Mouse (Mus musculus): ENCODE measurements at regions not wholly inside any gene's neighbourhood (a gene's known extent, or its start where the extent isn't known, plus 50 kb on each side); places are given as distances from the start of the nearest gene placed in this dataset.

DNA sequence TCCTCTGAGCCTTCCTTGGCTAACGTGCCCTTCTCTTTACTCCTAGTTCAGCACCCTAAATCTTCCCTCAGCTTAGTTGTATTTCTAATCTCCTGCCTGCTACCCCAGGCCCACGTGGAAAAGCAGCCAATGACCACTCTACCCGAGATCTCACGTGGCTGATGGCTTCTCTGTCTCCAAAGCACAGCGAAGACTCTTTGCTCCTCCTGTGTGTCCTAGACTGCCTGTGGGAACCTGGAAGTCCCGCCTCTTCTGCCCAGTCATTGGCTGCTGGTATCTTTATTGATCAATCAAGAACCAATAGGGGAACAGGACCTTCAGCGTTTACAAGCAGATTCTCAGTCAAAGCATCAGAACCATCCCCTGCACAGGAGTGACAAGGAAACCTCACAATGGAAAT lies 54.8 kb downstream of the Gm19935 start:
- H3K4me1 ChIP-seq, result peaks cover 22% of the 10 kb centered on the region
- no peak overlapping the region for H3K4me2 ChIP-seq
- peaks cover 4% of the 10 kb centered on the region; the same call in 1 of the 2 replicates for H3K9me3 ChIP-seq (replicated peaks)
- WGBS, result 78% methylated on average over 7 of the region's 7 CpGs
- no peak overlapping the region for H3K4me3 ChIP-seq
- H3K27ac ChIP-seq, result no peak overlapping the region
- no peak for ATAC-seq
- H3K36me3 ChIP-seq (ENCODE audit: poor library complexity, severe bottlenecking), result no peaks in the 10 kb centered on the region
- H3K27me3 ChIP-seq, result no peaks in the 10 kb centered on the region
- H3K9ac ChIP-seq, result no peak overlapping the region

GRCm38 (mm10) chr8:90761947-90762346 lies 55.2 kb downstream of the Gm19935 start:
- Histone ChIP-seq H3K4me3 (no peak overlapping the region), H3K9ac (no peak overlapping the region), H3K4me2 (no peak overlapping the region), H3K27me3 (no peaks in the 10 kb centered on the region), H3K9me3 (replicated peaks) (peaks cover 4% of the 10 kb centered on the region; the same call in 1 of the 2 replicates), H3K4me1 (peaks cover 22% of the 10 kb centered on the region), H3K27ac (no peak overlapping the region), H3K36me3 (ENCODE audit: poor library complexity, severe bottlenecking) (no peaks in the 10 kb centered on the region)
- 44% methylated on average over 5 of the region's 5 CpGs for WGBS
- ATAC-seq, result peak; percentile 27; the same call in 1 of the 2 replicates

- Histone ChIP-seq H3K4me2 (no peak overlapping the region), H3K27ac (no peak overlapping the region), H3K36me3 (ENCODE audit: poor library complexity, severe bottlenecking) (no peaks in the 10 kb centered on the region), H3K27me3 (no peaks in the 10 kb centered on the region), H3K9ac (no peak overlapping the region), H3K4me1 (peaks cover 22% of the 10 kb centered on the region), H3K9me3 (replicated peaks) (peaks cover 4% of the 10 kb centered on the region; the same call in 1 of the 2 replicates), H3K4me3 (no peak overlapping the region)
- WGBS, result 24% methylated on average over 4 of the region's 4 CpGs
- ATAC-seq, result peak; percentile 82
Observed at GRCm38 (mm10) chr8:90761446-90761845, 55.7 kb downstream of the Gm19935 start.

DNA sequence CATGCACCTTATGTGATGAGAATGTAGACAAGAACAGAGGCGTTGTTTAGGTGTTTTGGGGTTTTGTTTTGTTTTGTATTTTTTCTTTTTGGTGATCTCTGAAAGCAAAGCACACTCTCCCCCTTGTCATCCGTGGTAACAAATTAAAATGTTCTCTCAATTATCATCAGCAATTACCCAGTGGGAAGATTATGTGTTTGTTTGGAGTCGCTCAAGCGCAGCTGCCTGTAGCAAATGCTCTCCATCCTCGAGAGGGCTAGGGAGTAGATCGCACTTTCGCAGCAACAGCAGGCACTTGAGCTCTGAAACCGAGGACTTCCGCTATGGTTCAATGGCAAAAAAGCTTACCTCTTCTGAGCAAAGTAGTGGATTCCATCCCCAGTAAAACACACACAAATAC lies 57.7 kb downstream of the Gm19935 start:
- Histone ChIP-seq H3K9ac (no peak overlapping the region), H3K9me3 (replicated peaks) (peaks cover 4% of the 10 kb centered on the region; the same call in 1 of the 2 replicates), H3K4me3 (no peak overlapping the region), H3K27me3 (no peaks in the 10 kb centered on the region), H3K27ac (no peak overlapping the region), H3K36me3 (ENCODE audit: poor library complexity, severe bottlenecking) (no peaks in the 10 kb centered on the region), H3K4me2 (no peak overlapping the region), H3K4me1 (peaks cover 22% of the 10 kb centered on the region)
- WGBS, result 31% methylated on average over 9 of the region's 9 CpGs
- ATAC-seq, result no peak

- WGBS, result 84% methylated on average over 4 of the region's 4 CpGs
- ATAC-seq, result no peak
- H3K9ac ChIP-seq, result no peak overlapping the region
- H3K4me3 ChIP-seq, result no peak overlapping the region
- H3K4me2 ChIP-seq, result no peak overlapping the region
- H3K36me3 ChIP-seq (ENCODE audit: poor library complexity, severe bottlenecking), result no peaks in the 10 kb centered on the region
- H3K27ac ChIP-seq, result no peak overlapping the region
- H3K27me3 ChIP-seq, result no peaks in the 10 kb centered on the region
- peaks cover 10% of the 10 kb centered on the region for H3K4me1 ChIP-seq
- H3K9me3 ChIP-seq (replicated peaks), result no peaks in the 10 kb centered on the region
Observed at GRCm38 (mm10) chr8:90755020-90755419, 62.2 kb downstream of the Gm19935 start.

DNA sequence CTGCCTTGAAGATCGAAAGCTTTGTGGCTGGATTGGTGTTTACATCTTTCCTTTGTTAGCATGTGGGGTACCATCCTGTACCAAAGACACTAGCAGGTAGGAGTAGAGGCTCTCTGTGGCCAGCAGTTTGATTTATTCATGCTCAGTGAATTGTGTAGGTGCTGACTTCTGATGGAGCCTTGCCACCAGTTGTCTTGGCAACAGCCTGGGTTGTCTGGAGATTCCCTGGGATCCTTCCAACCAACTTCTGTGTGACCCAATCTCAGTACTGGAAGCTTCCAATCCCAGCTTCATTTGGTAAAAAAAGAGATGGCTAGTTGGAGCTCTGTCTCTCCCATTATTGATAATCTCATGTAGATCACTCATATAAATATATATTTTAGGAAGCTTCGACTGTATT lies 73.6 kb downstream of the Gm19935 start:
- Histone ChIP-seq H3K27me3 (no peaks in the 10 kb centered on the region), H3K4me2 (no peak overlapping the region), H3K9me3 (replicated peaks) (no peaks in the 10 kb centered on the region), H3K4me3 (no peak overlapping the region), H3K4me1 (peaks cover 27% of the 10 kb centered on the region), H3K36me3 (ENCODE audit: poor library complexity, severe bottlenecking) (no peaks in the 10 kb centered on the region), H3K27ac (no peak overlapping the region), H3K9ac (no peak overlapping the region)
- ATAC-seq, result no peak
- 94% methylated on average over 2 of the region's 2 CpGs for WGBS

GRCm38 (mm10) chr8:90740963-90741733 lies 76.0 kb downstream of the Gm19935 start:
- WGBS, result 6% methylated on average over 9 of the region's 9 CpGs
- peak overlapping the region; percentile 27 for H3K4me2 ChIP-seq

DNA sequence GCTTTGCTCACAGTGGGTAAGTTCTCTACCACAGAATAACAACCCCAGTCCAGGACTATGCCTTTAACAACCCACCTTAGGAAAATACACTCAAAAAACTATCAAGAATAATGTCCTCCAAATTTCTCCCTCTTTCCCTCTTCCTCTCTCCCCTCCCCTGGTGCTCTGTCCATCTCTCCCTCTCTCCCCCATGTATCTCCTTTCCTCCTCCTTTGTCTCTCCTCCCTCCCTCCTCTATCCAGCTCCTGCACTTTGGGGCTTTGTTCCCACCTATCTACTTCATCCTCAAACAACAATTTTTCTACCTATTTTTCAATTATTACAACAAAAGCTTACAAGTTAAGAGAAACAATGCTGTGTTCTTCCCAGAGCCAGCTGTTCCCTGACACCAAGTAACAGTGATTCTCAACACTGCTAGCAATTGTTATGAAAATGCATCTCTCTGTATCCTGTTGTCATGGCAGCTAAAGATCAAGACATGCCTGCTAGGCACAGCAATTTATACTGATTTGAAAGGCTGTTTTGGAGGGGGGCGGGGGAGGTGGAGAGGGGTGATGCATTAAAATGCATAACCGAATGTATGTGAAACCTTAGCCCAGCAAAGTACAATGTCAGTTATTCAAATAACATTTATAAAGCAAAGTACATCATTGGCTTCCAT lies 76.8 kb downstream of the Gm19935 start:
- Histone ChIP-seq H3K9ac (no peak overlapping the region), H3K27me3 (no peaks in the 10 kb centered on the region), H3K4me1 (peaks cover 27% of the 10 kb centered on the region), H3K9me3 (replicated peaks) (no peaks in the 10 kb centered on the region), H3K4me2 (peak overlapping the region; percentile 27), H3K36me3 (ENCODE audit: poor library complexity, severe bottlenecking) (no peaks in the 10 kb centered on the region), H3K4me3 (no peak overlapping the region), H3K27ac (peak overlapping the region; percentile 90)
- ATAC-seq, result peak; percentile 84
- 11% methylated on average over 2 of the region's 2 CpGs for WGBS

More at GRCm38 (mm10) chr8:90740963-90741733, 76.0 kb downstream of the Gm19935 start:
- no peaks in the 10 kb centered on the region for H3K27me3 ChIP-seq
- H3K36me3 ChIP-seq (ENCODE audit: poor library complexity, severe bottlenecking), result no peaks in the 10 kb centered on the region
- no peaks in the 10 kb centered on the region for H3K9me3 ChIP-seq (replicated peaks)
- peak overlapping the region; percentile 90 for H3K27ac ChIP-seq
- H3K9ac ChIP-seq, result no peak overlapping the region
- peak; percentile 75 for ATAC-seq
- H3K4me3 ChIP-seq, result no peak overlapping the region
- H3K4me1 ChIP-seq, result peaks cover 27% of the 10 kb centered on the region

- Histone ChIP-seq H3K36me3 (ENCODE audit: poor library complexity, severe bottlenecking) (no peaks in the 10 kb centered on the region), H3K4me1 (no peaks in the 10 kb centered on the region), H3K27me3 (no peaks in the 10 kb centered on the region), H3K9ac (no peak overlapping the region), H3K27ac (no peak overlapping the region), H3K9me3 (replicated peaks) (no peaks in the 10 kb centered on the region), H3K4me2 (no peak overlapping the region), H3K4me3 (no peak overlapping the region)
- no peak for ATAC-seq
- 31% methylated on average over 1 of the region's 1 CpGs for WGBS
Observed at GRCm38 (mm10) chr8:90728011-90728410, 89.2 kb downstream of the Gm19935 start.

GRCm38 (mm10) chr8:90725188-90725587 lies 92.0 kb downstream of the Gm19935 start:
- Histone ChIP-seq H3K9me3 (replicated peaks) (no peaks in the 10 kb centered on the region), H3K27ac (no peak overlapping the region), H3K4me2 (no peak overlapping the region), H3K27me3 (no peaks in the 10 kb centered on the region), H3K9ac (no peak overlapping the region), H3K4me3 (no peak overlapping the region), H3K36me3 (ENCODE audit: poor library complexity, severe bottlenecking) (no peaks in the 10 kb centered on the region), H3K4me1 (no peaks in the 10 kb centered on the region)
- ATAC-seq, result no peak
- WGBS, result 94% methylated on average over 5 of the region's 5 CpGs

- H3K9me3 ChIP-seq (replicated peaks), result no peaks in the 10 kb centered on the region
- no peak overlapping the region for H3K4me2 ChIP-seq
- no peak overlapping the region for H3K4me3 ChIP-seq
- no peaks in the 10 kb centered on the region for H3K36me3 ChIP-seq (ENCODE audit: poor library complexity, severe bottlenecking)
- H3K27me3 ChIP-seq, result no peaks in the 10 kb centered on the region
- H3K9ac ChIP-seq, result no peak overlapping the region
- WGBS, result 67% methylated on average over 3 of the region's 3 CpGs
- H3K4me1 ChIP-seq, result no peaks in the 10 kb centered on the region
- H3K27ac ChIP-seq, result no peak overlapping the region
- ATAC-seq, result no peak
Observed at GRCm38 (mm10) chr8:90716436-90716835, 100.8 kb downstream of the Gm19935 start.

DNA sequence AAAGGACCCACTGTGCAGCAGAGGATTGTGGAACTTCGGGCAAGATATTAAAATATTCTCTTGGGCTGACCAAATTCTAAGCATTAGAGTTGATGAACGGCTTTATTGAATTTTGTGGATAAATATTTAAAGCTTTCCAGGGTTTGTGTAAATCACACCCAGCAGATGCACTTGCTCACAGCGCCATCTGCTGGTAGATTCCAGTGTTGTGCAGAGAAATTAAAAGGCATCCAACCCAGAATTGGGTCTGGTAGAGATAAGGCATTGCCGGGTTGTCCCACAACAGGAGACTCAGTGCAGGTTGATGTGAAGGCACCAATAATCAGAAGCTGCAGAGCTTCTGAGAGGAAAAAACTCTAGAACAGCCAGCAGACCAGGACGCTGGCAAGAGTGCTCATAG lies 108.7 kb downstream of the Gm19935 start:
- 10% methylated on average over 5 of the region's 5 CpGs for WGBS
- no peak overlapping the region for H3K9ac ChIP-seq
- no peaks in the 10 kb centered on the region for H3K36me3 ChIP-seq (ENCODE audit: poor library complexity, severe bottlenecking)
- H3K4me1 ChIP-seq, result peaks cover 5% of the 10 kb centered on the region
- 0 out of 2 replicates have a peak, but pooled peaks have one; percentile 13 for ATAC-seq
- H3K27me3 ChIP-seq, result 0 out of 2 replicates have a peak, but pooled peaks cover 3% of the 10 kb centered on the region
- peak overlapping the region; percentile 14; the same call in 1 of the 2 replicates for H3K4me2 ChIP-seq
- H3K4me3 ChIP-seq, result no peak overlapping the region
- H3K9me3 ChIP-seq (replicated peaks), result no peaks in the 10 kb centered on the region
- no peak overlapping the region for H3K27ac ChIP-seq

All from forebrain, embryonic 13.5 days (tissue).